Mouse (Mus musculus) lung, postnatal 36 days (tissue): ENCODE results near the gene Gm14743.
"Not testable (repeated sequence)": the region's sequence is repeated elsewhere in the genome, so short reads cannot be mapped to it uniquely, and the experiment has no call there.

Source experiments
- DNase-seq: peaks from one replicate; pipeline ENCODE4 v3.0.0; 2022; ENCODE audit warnings: mixed read lengths

Gm14743 gene

GRCm38 (mm10) chrX:78245821-78246220 is at the start of gene Gm14743:
Gm14743 (minus strand) TSS chrX:78245921.
- DNase-seq: not testable (repeated sequence)

DNA sequence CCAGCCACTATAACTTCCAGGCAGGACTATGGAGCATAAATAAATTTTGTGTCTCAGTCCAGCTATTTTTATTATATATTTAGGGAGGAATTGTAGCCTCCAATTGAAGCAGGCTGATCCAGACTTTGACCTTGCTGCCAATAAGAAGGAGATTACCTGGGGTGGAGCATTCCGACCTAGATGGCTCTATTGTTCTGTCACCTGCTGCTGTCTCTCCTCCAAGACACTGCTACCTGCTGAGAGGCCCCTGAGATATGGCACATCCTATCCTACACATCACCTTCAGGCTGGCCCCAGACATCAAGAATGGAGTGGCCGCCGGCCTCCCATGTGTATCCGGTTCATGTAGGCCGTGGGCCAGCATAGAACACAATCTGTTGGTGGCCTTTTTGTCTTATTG is 42.9 kb downstream of the Gm14743 start:
- no peak for DNase-seq

DNA sequence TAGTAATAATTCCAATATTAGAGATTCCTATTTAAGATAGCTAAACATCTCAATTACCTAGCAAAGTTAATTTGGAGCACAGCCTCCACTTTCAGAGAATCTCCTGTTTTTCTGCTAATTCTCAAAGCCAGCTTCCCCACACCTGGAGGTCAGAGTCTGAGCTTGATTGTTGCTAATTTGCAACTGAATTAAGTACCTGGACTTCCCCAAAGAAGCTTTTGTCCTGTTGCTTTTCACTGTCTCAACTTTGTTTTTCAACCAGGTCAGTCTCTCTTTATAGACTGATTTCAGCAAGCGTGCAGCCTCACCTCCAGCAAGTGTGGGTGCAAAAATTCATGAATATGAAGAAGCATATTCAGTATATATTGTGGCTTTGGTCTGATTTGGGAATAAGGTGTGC is 43.5 kb downstream of the Gm14743 start:
- not testable (repeated sequence) for DNase-seq
